Mouse (Mus musculus): ENCODE measurements around the gene Lgals3. TPM values are rescaled to one million over a fixed set of nuclear protein-coding genes. Genes with fewer than 3 reads are reported as not detected.
A peak's percentile ranks its signal among the peaks of the same experiment; 100 is the strongest.

Gene Lgals3
- polyA plus RNA-seq, 1 experiment from 2014 or later, result 1.9 TPM

- H3K4me3 ChIP-seq, result peak overlapping the region; percentile 55
- peak; percentile 39 for ATAC-seq (ENCODE audit: low FRiP score, low read depth)
- WGBS, result 31% methylated on average over 3 of the region's 3 CpGs
- H3K36me3 ChIP-seq, result peaks cover 15% of the 10 kb centered on the region; the same call in 1 of the 2 replicates
- no peak overlapping the region for H3K27ac ChIP-seq
- peaks cover 11% of the 10 kb centered on the region for H3K4me1 ChIP-seq
- no peaks in the 10 kb centered on the region for H3K9me3 ChIP-seq
- H3K4me2 ChIP-seq (replicated peaks), result peak overlapping the region; percentile 67
- H3K27me3 ChIP-seq (replicated peaks), result no peaks in the 10 kb centered on the region
- peak overlapping the region; percentile 54; the same call in 1 of the 2 replicates for H3K9ac ChIP-seq
Measured at GRCm38 (mm10) chr14:47417346-47417745, 49.8 kb downstream of the Lgals3 start.

DNA sequence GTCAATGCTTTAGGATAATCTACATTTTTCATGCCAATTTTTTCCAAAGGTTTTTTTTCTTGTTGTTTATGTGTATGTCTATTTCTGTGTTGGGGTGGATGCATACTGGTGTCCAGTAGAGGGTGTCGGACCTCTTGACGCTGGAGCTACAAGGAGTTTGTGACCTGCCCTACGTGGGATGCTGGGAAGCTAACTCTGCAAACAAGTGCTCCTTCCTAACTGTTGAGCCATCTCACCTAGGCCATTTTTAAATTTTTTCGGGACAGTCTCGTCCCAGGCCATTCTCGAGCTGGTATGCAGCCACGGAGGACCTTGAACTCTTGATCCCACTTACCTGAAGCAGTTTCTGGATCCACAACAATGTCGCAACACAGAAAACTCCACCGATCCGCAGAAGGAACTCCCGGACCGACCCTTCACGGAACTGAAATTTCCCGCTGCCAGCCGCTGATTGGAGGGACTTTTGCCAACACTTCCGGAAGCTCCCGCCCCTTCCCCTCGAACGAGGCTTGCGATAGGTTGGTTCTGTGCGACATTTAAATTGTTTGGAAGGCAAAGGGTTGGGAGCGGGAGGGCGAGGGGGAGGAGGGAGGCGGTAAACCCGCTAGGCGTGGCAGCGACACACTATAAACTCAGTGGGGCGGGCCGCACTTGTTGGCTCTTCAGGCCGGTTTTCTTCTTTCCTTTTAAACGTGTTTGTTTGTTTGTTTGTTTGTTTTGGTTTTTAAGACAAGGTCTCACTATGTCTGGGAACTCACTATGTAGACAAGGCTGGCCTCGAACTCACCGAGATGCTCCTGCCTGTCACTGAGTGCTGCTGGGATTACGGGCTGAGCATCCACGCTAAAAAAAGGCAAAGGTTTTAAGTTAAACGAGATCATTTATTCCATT is 50.5 kb downstream of the Lgals3 start, which contains the start of gene Dlgap5:
Gene Dlgap5, minus strand, starts transcription at position 633 of the 891 bp plus-strand sequence.
- Histone ChIP-seq H3K9ac (peak within 1 kb of the TSS; percentile 54), H3K27ac (no peak within 1 kb of the TSS), H3K9me3 (no peaks in the 10 kb centered on the region), H3K36me3 (peaks cover 15% of the 10 kb centered on the region; the same call in 1 of the 2 replicates), H3K4me1 (peaks cover 11% of the 10 kb centered on the region), H3K27me3 (replicated peaks) (no peaks in the 10 kb centered on the region), H3K4me3 (peak within 1 kb of the TSS; percentile 55), H3K4me2 (replicated peaks) (peak within 1 kb of the TSS; percentile 67)
- ATAC-seq (ENCODE audit: low FRiP score, low read depth), result peak; percentile 99
- 2% methylated on average over 36 of the region's 36 CpGs for WGBS

DNA sequence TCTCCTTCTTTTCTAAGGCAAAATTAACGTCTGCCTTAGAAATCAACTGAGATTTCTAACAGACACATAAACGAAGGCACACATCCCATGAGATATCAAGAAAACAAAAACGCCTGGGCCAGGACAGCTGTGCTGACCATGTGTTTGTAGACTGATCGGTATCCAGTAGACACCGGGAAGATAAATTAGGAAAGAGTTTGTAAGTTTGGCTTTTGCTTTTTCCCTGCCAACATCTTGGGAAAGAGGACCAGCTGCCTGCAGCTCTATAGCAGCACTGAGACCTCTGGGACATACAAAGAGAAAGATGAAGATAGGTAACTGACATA is 51.1 kb downstream of the Lgals3 start:
- peaks cover 11% of the 10 kb centered on the region for H3K4me1 ChIP-seq
- H3K27ac ChIP-seq, result no peak overlapping the region
- peak overlapping the region; percentile 67 for H3K4me2 ChIP-seq (replicated peaks)
- H3K36me3 ChIP-seq, result peaks cover 15% of the 10 kb centered on the region; the same call in 1 of the 2 replicates
- 45% methylated on average over 5 of the region's 5 CpGs for WGBS
- H3K4me3 ChIP-seq, result peak overlapping the region; percentile 55; the same call in 1 of the 2 replicates
- no peaks in the 10 kb centered on the region for H3K9me3 ChIP-seq
- H3K27me3 ChIP-seq (replicated peaks), result no peaks in the 10 kb centered on the region
- no peak for ATAC-seq (ENCODE audit: low FRiP score, low read depth)
- no peak overlapping the region for H3K9ac ChIP-seq

DNA sequence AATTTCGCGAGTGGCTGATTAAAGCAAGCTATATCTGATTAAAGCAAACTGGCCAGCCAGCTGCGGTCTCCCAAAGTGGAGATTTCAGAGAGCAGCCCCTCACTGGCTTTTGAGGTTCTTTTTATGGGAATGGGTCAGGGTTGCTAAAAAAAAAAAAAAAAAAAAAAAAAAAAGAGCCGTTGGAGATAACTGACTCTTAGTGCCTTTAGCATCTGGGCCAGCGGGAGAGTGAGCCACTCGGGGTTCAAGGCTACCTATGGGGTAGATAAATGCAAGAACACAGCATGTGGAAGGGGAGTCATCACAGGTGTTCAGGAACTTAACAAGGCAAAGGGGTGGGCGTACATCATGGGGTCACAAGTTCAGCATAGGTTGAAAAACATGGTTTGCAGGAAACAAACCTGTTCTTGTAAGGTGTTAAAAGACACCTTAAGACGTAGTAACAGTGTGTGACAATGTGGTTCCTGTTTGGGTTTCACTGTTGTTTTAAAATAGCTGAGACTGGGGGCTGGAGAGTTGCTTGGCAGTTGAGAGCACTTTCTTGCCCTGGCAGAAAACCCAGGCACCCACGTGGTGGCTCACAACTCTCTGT is 51.6 kb downstream of the Lgals3 start:
- WGBS, result 82% methylated on average over 9 of the region's 9 CpGs
- Histone ChIP-seq H3K4me1 (peaks cover 11% of the 10 kb centered on the region), H3K27me3 (replicated peaks) (no peaks in the 10 kb centered on the region), H3K27ac (no peak overlapping the region), H3K4me3 (no peak overlapping the region), H3K4me2 (replicated peaks) (no peak overlapping the region), H3K36me3 (peaks cover 12% of the 10 kb centered on the region; the same call in 1 of the 2 replicates), H3K9me3 (no peaks in the 10 kb centered on the region), H3K9ac (no peak overlapping the region)
- no peak for ATAC-seq (ENCODE audit: low FRiP score, low read depth)

- 96% methylated on average over 24 of the region's 24 CpGs for WGBS
- no peak overlapping the region for H3K4me2 ChIP-seq (replicated peaks)
Measured at GRCm38 (mm10) chr14:47419723-47420276, 52.2 kb downstream of the Lgals3 start.

GRCm38 (mm10) chr14:47421606-47422005 is 54.1 kb downstream of the Lgals3 start:
- Histone ChIP-seq H3K36me3 (no peaks in the 10 kb centered on the region), H3K4me2 (replicated peaks) (no peak overlapping the region), H3K9me3 (no peaks in the 10 kb centered on the region), H3K27ac (no peak overlapping the region), H3K4me1 (peaks cover 11% of the 10 kb centered on the region), H3K4me3 (no peak overlapping the region), H3K9ac (no peak overlapping the region), H3K27me3 (replicated peaks) (no peaks in the 10 kb centered on the region)
- WGBS, result 46% methylated on average over 2 of the region's 2 CpGs
- no peak for ATAC-seq (ENCODE audit: low FRiP score, low read depth)

More at GRCm38 (mm10) chr14:47419723-47420276, 52.2 kb downstream of the Lgals3 start:
- Histone ChIP-seq H3K4me3 (no peak overlapping the region), H3K27me3 (replicated peaks) (no peaks in the 10 kb centered on the region), H3K9ac (no peak overlapping the region), H3K9me3 (no peaks in the 10 kb centered on the region), H3K4me1 (peaks cover 11% of the 10 kb centered on the region), H3K36me3 (peaks cover 6% of the 10 kb centered on the region; the same call in 1 of the 2 replicates), H3K27ac (no peak overlapping the region)
- no peak for ATAC-seq (ENCODE audit: low FRiP score, low read depth)

- no peak for ATAC-seq (ENCODE audit: low FRiP score, low read depth)
- no peaks in the 10 kb centered on the region for H3K9me3 ChIP-seq
- H3K4me1 ChIP-seq, result peaks cover 4% of the 10 kb centered on the region
- H3K27me3 ChIP-seq (replicated peaks), result no peaks in the 10 kb centered on the region
- no peak overlapping the region for H3K27ac ChIP-seq
- no peak overlapping the region for H3K9ac ChIP-seq
- H3K36me3 ChIP-seq, result no peaks in the 10 kb centered on the region
- 64% methylated on average over 4 of the region's 4 CpGs for whole genome bisulfite sequencing
- H3K4me3 ChIP-seq, result no peak overlapping the region
- no peak overlapping the region for H3K4me2 ChIP-seq (replicated peaks)
Measured at GRCm38 (mm10) chr14:47422466-47422865, 54.9 kb downstream of the Lgals3 start.

DNA sequence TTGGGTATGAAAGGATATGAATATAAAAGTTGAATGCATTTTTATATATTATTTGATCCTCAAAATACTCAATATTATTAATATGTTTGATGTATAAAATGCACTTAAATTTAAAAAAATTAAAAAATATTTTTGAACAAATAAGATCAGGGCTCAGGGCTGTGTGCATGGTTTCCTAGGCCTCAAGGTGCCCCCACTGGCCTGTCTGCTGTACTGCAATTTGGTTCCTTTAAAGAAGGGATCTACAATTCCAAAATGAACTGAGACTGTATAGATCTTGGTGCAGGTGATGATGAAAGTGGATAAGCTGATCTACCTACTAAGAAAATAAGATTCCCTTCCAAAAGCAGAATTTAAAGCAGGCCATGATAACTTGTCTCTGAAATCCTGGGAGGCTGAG is 65.4 kb downstream of the Lgals3 start:
- H3K36me3 ChIP-seq, result no peaks in the 10 kb centered on the region
- H3K4me1 ChIP-seq, result no peaks in the 10 kb centered on the region
- no peak overlapping the region for H3K4me3 ChIP-seq
- no peak for ATAC-seq (ENCODE audit: low FRiP score, low read depth)
- no peak overlapping the region for H3K27ac ChIP-seq
- H3K27me3 ChIP-seq (replicated peaks), result no peaks in the 10 kb centered on the region
- no peaks in the 10 kb centered on the region for H3K9me3 ChIP-seq
- H3K9ac ChIP-seq, result no peak overlapping the region
- no peak overlapping the region for H3K4me2 ChIP-seq (replicated peaks)

Other genes with a start within 250 kb of the Lgals3 start
- gene Gch1, start 178.3 kb upstream of the Lgals3 start, polyA plus RNA-seq (2016; fragmentation: Nextera tagmentation; extraction: Ambion mirVana), result 2.2 and 2.4 TPM in 2 replicates
- gene Wdhd1, start 90.9 kb upstream of the Lgals3 start, polyA plus RNA-seq (2016; fragmentation: Nextera tagmentation; extraction: Ambion mirVana), result 30.4 and 31.3 TPM in 2 replicates
- gene Socs4, start 90.8 kb upstream of the Lgals3 start, polyA plus RNA-seq (2016; fragmentation: Nextera tagmentation; extraction: Ambion mirVana), result 5.2 and 6.0 TPM in 2 replicates
- 72.3 and 74.9 TPM in 2 replicates for gene Mapk1ip1l, start 69.5 kb upstream of the Lgals3 start, polyA plus RNA-seq (2016; fragmentation: Nextera tagmentation; extraction: Ambion mirVana)
- gene Dlgap5, start 50.7 kb downstream of the Lgals3 start, polyA plus RNA-seq (2016; fragmentation: Nextera tagmentation; extraction: Ambion mirVana), result 36.1 and 40.0 TPM in 2 replicates
- 24.4 and 25.7 TPM in 2 replicates for gene Fbxo34, start 82.7 kb downstream of the Lgals3 start, polyA plus RNA-seq (2016; fragmentation: Nextera tagmentation; extraction: Ambion mirVana)
- gene Atg14, start 202.9 kb downstream of the Lgals3 start, polyA plus RNA-seq (2016; fragmentation: Nextera tagmentation; extraction: Ambion mirVana), result 20.2 and 20.3 TPM in 2 replicates

Measured in neural tube, embryonic 12.5 days (tissue).